ENCODE assay signal across 18 mouse cellular contexts in the genomic region with DNA sequence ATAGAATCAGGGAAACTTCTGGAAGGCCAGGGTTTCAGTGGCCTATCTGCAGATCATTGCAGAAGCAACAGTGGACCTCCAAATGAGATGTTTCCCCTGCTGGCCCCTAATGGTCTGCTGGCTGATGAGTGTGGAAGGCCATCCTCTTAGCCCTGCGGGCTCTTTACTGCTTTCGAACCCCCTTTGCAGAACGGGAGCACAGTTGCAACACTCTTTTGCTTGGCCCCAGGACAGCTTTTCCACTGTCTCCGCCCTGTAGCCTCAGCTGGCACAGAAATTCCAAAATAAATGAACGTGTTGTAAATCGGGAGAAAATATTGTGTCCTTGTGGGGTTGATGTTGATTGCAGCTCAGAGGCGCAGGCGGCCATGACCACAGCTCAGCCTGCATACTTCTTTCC. TPM values are rescaled to one million over a fixed set of nuclear protein-coding genes. Genes with fewer than 3 reads are reported as not detected.
DNase-seq lines count a peak whose midpoint lies in the region; ATAC-seq and TF ChIP-seq lines count a peak whose summit lies in the region.
"Had no signal": no experiment of that assay in that cellular context is flagged by ENCODE, and none has a peak within 500 bp of the region (broad histone marks: within the 10 kb centered on the region; RNA-seq: fewer than 3 reads in every experiment).

No protein-coding gene starts in this region.

- H3K9ac ChIP-seq in heart, embryonic 13.5 days, result peak overlapping the region; percentile 2; the same call in 1 of the 2 replicates
- H3K9ac ChIP-seq: hindbrain, embryonic 13.5 days; intestine, embryonic 15.5 days had no signal

- 63% methylated on average over 8 of the region's 8 CpGs for WGBS in heart, embryonic 13.5 days
- WGBS in limb, embryonic 10.5 days, result 75% methylated on average over 8 of the region's 8 CpGs

- no peaks in the 10 kb centered on the region for H3K27me3 ChIP-seq in heart, embryonic 13.5 days (replicated peaks)
- no peaks in the 10 kb centered on the region for H3K27me3 ChIP-seq in E14TG2a.4 (ENCODE audit: insufficient read depth, low read length)
- no peaks in the 10 kb centered on the region for H3K27me3 ChIP-seq in limb, embryonic 10.5 days (ENCODE audit: low read depth, poor library complexity, severe bottlenecking)
- H3K27me3 ChIP-seq: hindbrain, embryonic 13.5 days; intestine, embryonic 15.5 days; megakaryocyte, embryonic 14.5 days had no signal

- no peak for TF ChIP-seq CTCF in E14TG2a.4 (conservative IDR thresholded peaks at IDR 0.05; ENCODE audit: low read length)

- no peak overlapping the region for H3K27ac ChIP-seq in heart, embryonic 13.5 days (replicated peaks)
- 0 out of 2 replicates have a peak overlapping the region, but pooled peaks have one; percentile 21 for H3K27ac ChIP-seq in limb, embryonic 10.5 days
- H3K27ac ChIP-seq: hindbrain, embryonic 13.5 days; intestine, embryonic 15.5 days had no signal

- peak; percentile 3 to 38 for DNase-seq in adrenal gland, postnatal 36 days
- DNase-seq in adrenal gland, adult (ENCODE audit: inconsistent age in 2 of 2, low spot score in 1 of 2), result no peak
- no peak for DNase-seq in heart, postnatal 10 days
- DNase-seq in limb, embryonic 10.5 days (ENCODE audit: low spot score), result no peak
- no peak for DNase-seq in spleen, postnatal 14 days (ENCODE audit: low spot score in 2 of 2)
- no peak for DNase-seq in frontal cortex, postnatal 25 days (ENCODE audit: low spot score in 2 of 2)
- DNase-seq: cerebellum, adult 18-20 months; gastrocnemius, postnatal 25 days; right cerebral cortex, postnatal 25 days had no signal

- no peaks in the 10 kb centered on the region for H3K9me3 ChIP-seq in heart, embryonic 13.5 days
- no peaks in the 10 kb centered on the region for H3K9me3 ChIP-seq in E14TG2a.4 (ENCODE audit: low read length)
- H3K9me3 ChIP-seq in limb, embryonic 10.5 days (replicated peaks), result no peaks in the 10 kb centered on the region
- H3K9me3 ChIP-seq: intestine, embryonic 15.5 days had no signal

- H3K4me3 ChIP-seq in heart, embryonic 13.5 days, result no peak overlapping the region
- peak overlapping the region; percentile 51 for H3K4me3 ChIP-seq in E14TG2a.4 (replicated peaks; ENCODE audit: low read length)
- H3K4me3 ChIP-seq in limb, embryonic 10.5 days, result no peak overlapping the region
- H3K4me3 ChIP-seq: erythroblast, embryonic 14.5 days; hindbrain, embryonic 13.5 days; intestine, embryonic 15.5 days; megakaryocyte, embryonic 14.5 days had no signal

- H3K4me1 ChIP-seq in heart, embryonic 13.5 days, result peaks cover 8% of the 10 kb centered on the region
- H3K4me1 ChIP-seq in E14TG2a.4 (replicated peaks; ENCODE audit: low read depth, low read length), result peaks cover 7% of the 10 kb centered on the region; the same call in 1 of the 2 replicates
- H3K4me1 ChIP-seq in limb, embryonic 10.5 days, result peaks cover 7% of the 10 kb centered on the region
- H3K4me1 ChIP-seq: hindbrain, embryonic 13.5 days; intestine, embryonic 15.5 days; megakaryocyte, embryonic 14.5 days had no signal

- intact Hi-C loops in heart, postnatal 10 days (cut with DNase I), result no loop called here

- no peak overlapping the region for H3K4me2 ChIP-seq in heart, embryonic 13.5 days
- H3K4me2 ChIP-seq: hindbrain, embryonic 13.5 days; intestine, embryonic 15.5 days had no signal

- ATAC-seq in heart, embryonic 13.5 days (ENCODE audit: extremely low read depth, insufficient number of reproducible peaks, low FRiP score, low TSS enrichment), result no peak
- ATAC-seq: intestine, embryonic 15.5 days had no signal

- no peaks in the 10 kb centered on the region for H3K36me3 ChIP-seq in heart, embryonic 13.5 days
- H3K36me3 ChIP-seq in E14TG2a.4 (ENCODE audit: insufficient read depth, low read length), result no peaks in the 10 kb centered on the region
- H3K36me3 ChIP-seq in limb, embryonic 10.5 days, result no peaks in the 10 kb centered on the region
- H3K36me3 ChIP-seq: hindbrain, embryonic 13.5 days; intestine, embryonic 15.5 days had no signal

RNA-seq across cellular contexts. Expression of a gene that starts 37.7 kb away (rescaled TPM):
- under 1 TPM; 0.16 to 0.60 TPM for total RNA-seq in adrenal gland, postnatal 36 days (2021)
- 0.47 and 0.55 TPM in 2 replicates for polyA plus RNA-seq in heart, embryonic 13.5 days (2015; fragmentation: Nextera tagmentation; extraction: Ambion mirVana)
- total RNA-seq in heart, postnatal 10 days (2021), result under 1 TPM; 0.14 to 0.25 TPM
- 0.16 and 0.89 TPM in 2 replicates for polyA plus RNA-seq in limb, embryonic 10.5 days (2016; fragmentation: Nextera tagmentation; extraction: Ambion mirVana)
- total RNA-seq: common myeloid progenitor, adult 5-6 weeks had no signal
- polyA plus RNA-seq: erythroblast, embryonic 14.5 days; heart, postnatal 0 days; liver, embryonic 16.5 days had no signal

Comparison
In these comparisons a context has a peak if more than half of its experiments do, and no peak if none do; other contexts are left out.
1. DNase-seq: peak in adrenal gland, postnatal 36 days (2 of 2); none in adrenal gland, adult (0 of 2), heart, postnatal 10 days (0 of 2), limb, embryonic 10.5 days (single experiment), spleen, postnatal 14 days (0 of 2) and frontal cortex, postnatal 25 days (0 of 2).